Mouse (Mus musculus) liver, postnatal 0 days (tissue): ENCODE data around the gene Rpl5.

ENCODE experiments used
- CTCF ChIP-seq: sonication (generic); IDR thresholded peaks from 2 replicates; pipeline ENCODE4 v1.5.1; 2016; ENCODE audit warnings: antibody characterized with exemption, low read depth
- EP300 ChIP-seq: IDR thresholded peaks from 2 replicates; pipeline ENCODE4 v1.6.1; 2016; ENCODE audit warnings: antibody characterized with exemption, low read depth, mild to moderate bottlenecking

DNA sequence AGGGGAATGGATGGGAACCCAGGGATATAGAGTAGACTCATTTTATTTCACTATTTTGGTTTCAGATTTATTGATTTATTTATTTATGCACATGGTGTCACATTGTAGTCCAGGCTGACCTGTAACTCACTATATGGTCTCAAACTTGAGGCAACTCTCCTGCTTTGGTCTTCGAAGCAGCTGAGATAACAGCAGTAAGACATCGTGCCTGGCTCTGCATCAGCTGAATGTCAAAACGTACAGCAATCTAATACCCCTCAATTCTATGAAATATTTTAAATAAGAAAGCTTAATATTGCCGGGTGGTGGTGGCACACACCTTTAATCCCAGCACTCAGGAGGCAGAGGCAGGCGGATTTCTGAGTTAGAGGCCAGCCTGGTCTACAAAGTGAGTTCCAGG is 10.7 kb downstream of the Rpl5 start:
- TF ChIP-seq CTCF = no peak
- no peak for TF ChIP-seq EP300
